Mouse (Mus musculus): ENCODE results near the gene Atp6v0c. TPM values are rescaled to one million over a fixed set of nuclear protein-coding genes. Genes with fewer than 3 reads are reported as not detected.

The Atp6v0c gene
- total RNA-seq, 2 experiments from 2014 or later = 147 to 152 TPM

- Histone ChIP-seq H3K4me3 (no peak overlapping the region), H3K27ac (peak overlapping the region; percentile 43)
- no peak for DNase-seq
- TF ChIP-seq CTCF (IDR thresholded peaks at IDR 0.05) = no peak
- intact Hi-C loops (cut with DNase I) = no loop called here
Observed at GRCm38 (mm10) chr17:24164566-24165259, 4.8 kb downstream of the Atp6v0c start.

GRCm38 (mm10) chr17:24163176-24163962 lies 6.1 kb downstream of the Atp6v0c start, which contains the start of gene Amdhd2:
TSS of gene Amdhd2 (minus strand) at chr17:24163766.
- TF ChIP-seq CTCF (IDR thresholded peaks at IDR 0.05) = no peak
- intact Hi-C loops (cut with DNase I) = no loop called here
- Histone ChIP-seq H3K27ac (peak within 1 kb of the TSS; percentile 88), H3K4me3 (peak within 1 kb of the TSS; percentile 95)
- peak; percentile 98 for DNase-seq

GRCm38 (mm10) chr17:24162584-24163175 lies 6.8 kb downstream of the Atp6v0c start:
- intact Hi-C loops (cut with DNase I) = no loop called here
- DNase-seq = peak; percentile 34
- TF ChIP-seq CTCF (IDR thresholded peaks at IDR 0.05) = no peak
- Histone ChIP-seq H3K4me3 (peak overlapping the region; percentile 95), H3K27ac (peak overlapping the region; percentile 88)

GRCm38 (mm10) chr17:24161466-24161865 lies 8.0 kb downstream of the Atp6v0c start:
- TF ChIP-seq CTCF (IDR thresholded peaks at IDR 0.05) = no peak
- intact Hi-C loops (cut with DNase I) = no loop called here

GRCm38 (mm10) chr17:24157526-24157925 lies 12.0 kb downstream of the Atp6v0c start:
- Histone ChIP-seq H3K27ac (no peak overlapping the region), H3K4me3 (no peak overlapping the region)
- TF ChIP-seq CTCF (IDR thresholded peaks at IDR 0.05) = no peak
- no peak for DNase-seq
- intact Hi-C loops (cut with DNase I) = no loop called here

More at GRCm38 (mm10) chr17:24161466-24161865, 8.0 kb downstream of the Atp6v0c start:
- no peak for DNase-seq
- H3K27ac ChIP-seq = no peak overlapping the region
- H3K4me3 ChIP-seq = no peak overlapping the region

- Histone ChIP-seq H3K4me3 (no peak overlapping the region), H3K27ac (no peak overlapping the region)
- intact Hi-C loops (cut with DNase I) = no loop called here
- DNase-seq = no peak
- no peak for TF ChIP-seq CTCF (IDR thresholded peaks at IDR 0.05)
Observed at GRCm38 (mm10) chr17:24157121-24157520, 12.4 kb downstream of the Atp6v0c start.

GRCm38 (mm10) chr17:24156394-24156793 lies 13.1 kb downstream of the Atp6v0c start:
- DNase-seq = no peak
- TF ChIP-seq CTCF (IDR thresholded peaks at IDR 0.05) = no peak
- intact Hi-C loops (cut with DNase I) = no loop called here
- Histone ChIP-seq H3K4me3 (no peak overlapping the region), H3K27ac (no peak overlapping the region)

DNA sequence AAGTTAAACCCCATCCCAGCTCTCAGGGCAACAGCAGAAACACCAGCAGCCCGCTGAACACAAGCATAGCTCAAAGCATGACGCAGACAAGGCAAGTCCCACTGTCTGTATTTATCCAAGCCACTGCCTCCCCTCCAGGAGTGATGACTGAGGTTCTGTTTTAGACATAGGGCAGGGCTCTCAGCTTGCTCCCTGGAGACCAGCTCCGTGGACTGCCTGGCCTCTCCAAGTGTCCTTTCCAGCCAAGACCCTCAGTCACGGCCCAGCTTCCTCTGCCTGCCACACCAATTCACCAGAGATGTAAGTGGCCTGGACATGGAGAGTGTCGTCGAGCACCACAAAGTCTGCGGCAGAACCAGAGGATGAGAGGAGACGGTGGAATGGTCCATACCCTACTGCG lies 13.8 kb downstream of the Atp6v0c start:
- Histone ChIP-seq H3K27ac (no peak overlapping the region), H3K4me3 (no peak overlapping the region)
- DNase-seq = no peak
- intact Hi-C loops (cut with DNase I) = no loop called here
- TF ChIP-seq CTCF (IDR thresholded peaks at IDR 0.05) = no peak

- TF ChIP-seq CTCF (IDR thresholded peaks at IDR 0.05) = no peak
- no peak overlapping the region for H3K27ac ChIP-seq
- no peak for DNase-seq
- H3K4me3 ChIP-seq = no peak overlapping the region
- intact Hi-C loops (cut with DNase I) = loop anchor here (5.0 kb wide), 1 partner anchor 153 kb away; no protein-coding TSS in a partner anchor
Observed at GRCm38 (mm10) chr17:24154463-24154862, 15.0 kb downstream of the Atp6v0c start.

DNA sequence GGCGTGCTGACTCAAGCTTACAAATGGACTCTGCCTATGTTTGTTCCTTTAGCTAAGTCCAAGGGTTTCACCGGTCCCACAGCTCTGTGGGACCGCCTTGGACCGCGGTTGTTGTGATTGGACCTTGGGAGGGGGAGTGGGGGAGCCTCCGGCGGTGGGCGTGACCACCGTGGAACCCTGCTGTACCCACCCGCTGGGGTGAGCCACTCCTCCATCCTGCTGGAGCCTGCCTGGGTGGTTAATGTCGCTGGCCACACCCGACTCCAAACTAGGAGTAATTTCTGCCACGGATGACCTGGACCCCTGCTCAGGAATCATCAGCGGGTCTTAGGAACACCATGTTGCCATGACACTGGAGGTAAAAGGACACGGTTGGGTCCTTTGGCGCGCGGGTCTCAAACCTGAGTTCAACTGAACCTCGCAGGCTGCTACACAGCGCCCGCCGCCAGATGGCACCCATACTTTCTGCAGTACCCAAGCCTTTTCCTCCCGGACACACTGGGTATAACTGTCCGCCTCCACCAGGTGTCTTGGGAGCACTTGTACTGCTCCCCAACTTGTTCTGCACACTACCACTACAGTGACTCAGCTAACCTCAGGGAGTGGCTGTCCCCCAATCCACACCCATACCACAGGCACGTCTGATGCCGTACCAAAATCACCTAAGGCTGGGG lies 17.5 kb downstream of the Atp6v0c start:
- DNase-seq = peak; percentile 85
- peak overlapping the region; percentile 48 for H3K27ac ChIP-seq
- intact Hi-C loops (cut with DNase I) = loop anchor here (1.0 to 5.0 kb wide), 2 partner anchors 155 to 238 kb away; no protein-coding TSS in a partner anchor
- peak overlapping the region; percentile 71 for H3K4me3 ChIP-seq
- TF ChIP-seq CTCF (IDR thresholded peaks at IDR 0.05) = peak; percentile 90

GRCm38 (mm10) chr17:24151382-24151781 lies 18.1 kb downstream of the Atp6v0c start:
- DNase-seq = no peak
- no peak overlapping the region for H3K27ac ChIP-seq
- intact Hi-C loops (cut with DNase I) = loop anchor here (5.0 kb wide), 1 partner anchor 156 kb away; no protein-coding TSS in a partner anchor
- no peak for TF ChIP-seq CTCF (IDR thresholded peaks at IDR 0.05)
- peak overlapping the region; percentile 71 for H3K4me3 ChIP-seq

GRCm38 (mm10) chr17:24150824-24151223 lies 18.7 kb downstream of the Atp6v0c start, which contains the start of gene Pdpk1:
TSS of gene Pdpk1 (minus strand) at chr17:24150924.
- Histone ChIP-seq H3K27ac (no peak within 1 kb of the TSS), H3K4me3 (peak within 1 kb of the TSS; percentile 71)
- intact Hi-C loops (cut with DNase I) = loop anchor here (5.0 kb wide), 1 partner anchor 156 kb away; no protein-coding TSS in a partner anchor
- no peak for TF ChIP-seq CTCF (IDR thresholded peaks at IDR 0.05)
- DNase-seq = no peak
